Mouse (Mus musculus) testis, adult 2 months (tissue): ENCODE measurements around the gene Rcan2.

Experiments used
- CTCF ChIP-seq: fragments of 200-500 bp; IDR thresholded peaks from 2 replicates; pipeline ENCODE4 v1.5.1; 2012; ENCODE audit warnings: low read depth, mild to moderate bottlenecking, inconsistent platforms, low read length, moderate library complexity; ENCODE audit not compliant: control insufficient read depth, insufficient read depth, insufficient replicate concordance
- POLR2A ChIP-seq: fragments of 200-500 bp; IDR thresholded peaks from 2 replicates; pipeline ENCODE4 v1.6.1; 2012; ENCODE audit warnings: low read depth, mild to moderate bottlenecking, inconsistent platforms, low read length, moderate library complexity; ENCODE audit not compliant: control insufficient read depth

DNA sequence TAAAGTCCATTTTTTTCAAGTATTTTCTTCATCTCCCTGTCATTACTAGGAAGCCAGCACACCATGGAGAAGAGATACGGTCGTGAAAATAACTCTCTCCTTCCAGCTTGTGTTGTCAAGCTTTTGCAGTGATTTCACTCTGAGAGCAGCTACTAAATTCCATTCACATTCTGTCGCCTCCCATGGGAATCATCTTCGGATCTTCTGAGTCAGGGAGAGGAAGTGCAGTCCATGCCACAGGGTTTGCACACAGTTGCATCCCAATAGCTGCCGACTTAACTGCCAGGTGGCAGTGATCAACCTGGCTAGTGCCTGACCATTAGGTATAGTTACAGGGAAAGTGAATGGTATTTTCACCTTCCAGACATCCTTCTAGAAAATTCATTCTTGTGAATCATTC lies 46.5 kb upstream of the Rcan2 start:
- no peak for TF ChIP-seq CTCF
- TF ChIP-seq POLR2A, result no peak
